In genomic region chr10:24395999-24396784, GRCm38 (mm10) we compare ENCODE assay signal across 12 mouse cellular contexts.
DNase-seq lines count a peak whose midpoint lies in the region; ATAC-seq and TF ChIP-seq lines count a peak whose summit lies in the region.
"Had no signal": no experiment of that assay in that cellular context is flagged by ENCODE, and none has a peak within 500 bp of the region (broad histone marks: within the 10 kb centered on the region; RNA-seq: fewer than 3 reads in every experiment).

No protein-coding gene starts in this region.

- 67% methylated on average over 13 of the region's 13 CpGs for WGBS in liver, adult 2 months
- WGBS in liver, postnatal 0 days (ENCODE audit: insufficient replicate concordance), result 73% methylated on average over 13 of the region's 13 CpGs
- 70% methylated on average over 13 of the region's 13 CpGs for WGBS in forebrain, embryonic 16.5 days

- TF ChIP-seq POLR2A in liver, adult 2 months (IDR thresholded peaks at IDR 0.05; ENCODE audit: extremely low read depth, insufficient read depth, low read length), result no peak

- no peaks in the 10 kb centered on the region for H3K79me2 ChIP-seq in liver, adult 2 months (ENCODE audit: control insufficient read depth, insufficient read depth, low read length)

- no peak for ATAC-seq in liver, postnatal 0 days
- ATAC-seq in forebrain, embryonic 16.5 days, result no peak
- no peak for ATAC-seq in erythroid progenitor cell, adult 5-6 weeks (replicated peaks; ENCODE audit: low FRiP score, poor library complexity, severe bottlenecking)
- ATAC-seq: intestine, embryonic 15.5 days had no signal

- H3K9ac ChIP-seq in liver, adult 2 months (ENCODE audit: low read depth, low read length), result no peak overlapping the region
- H3K9ac ChIP-seq in liver, postnatal 0 days (replicated peaks), result no peak overlapping the region
- no peak overlapping the region for H3K9ac ChIP-seq in forebrain, embryonic 16.5 days (replicated peaks; ENCODE audit: low read depth, low read length)
- H3K9ac ChIP-seq: intestine, embryonic 15.5 days; lung, embryonic 15.5 days; stomach, embryonic 15.5 days had no signal

- no peak overlapping the region for H3K27ac ChIP-seq in liver, adult 2 months (replicated peaks; ENCODE audit: insufficient read depth, low read depth, low read length)
- no peak overlapping the region for H3K27ac ChIP-seq in liver, postnatal 0 days (ENCODE audit: low read depth)
- H3K27ac ChIP-seq in forebrain, embryonic 16.5 days (ENCODE audit: low read length), result no peak overlapping the region
- H3K27ac ChIP-seq: intestine, embryonic 15.5 days; lung, embryonic 15.5 days; stomach, embryonic 15.5 days had no signal

- no peak for TF ChIP-seq CTCF in liver, adult 2 months (IDR thresholded peaks at IDR 0.05; ENCODE audit: low read depth, low read length)
- TF ChIP-seq CTCF in liver, postnatal 0 days (IDR thresholded peaks at IDR 0.05; ENCODE audit: low read depth), result no peak

- H3K4me3 ChIP-seq in liver, adult 2 months (ENCODE audit: insufficient read depth, low read depth, low read length), result no peak overlapping the region
- H3K4me3 ChIP-seq in liver, postnatal 0 days (ENCODE audit: low read depth, low read length), result no peak overlapping the region
- H3K4me3 ChIP-seq in forebrain, embryonic 16.5 days (replicated peaks; ENCODE audit: low read length), result no peak overlapping the region
- H3K4me3 ChIP-seq: intestine, embryonic 15.5 days; lung, embryonic 15.5 days; stomach, embryonic 15.5 days had no signal

- no peaks in the 10 kb centered on the region for H3K36me3 ChIP-seq in liver, adult 2 months (ENCODE audit: control insufficient read depth, insufficient read depth, low read length)
- H3K36me3 ChIP-seq in liver, postnatal 0 days (replicated peaks; ENCODE audit: insufficient read depth, low read length), result no peaks in the 10 kb centered on the region
- no peaks in the 10 kb centered on the region for H3K36me3 ChIP-seq in forebrain, embryonic 16.5 days (ENCODE audit: control insufficient read depth, insufficient read depth)
- H3K36me3 ChIP-seq: intestine, embryonic 15.5 days; lung, embryonic 15.5 days; stomach, embryonic 15.5 days had no signal

- H3K27me3 ChIP-seq in liver, adult 2 months (ENCODE audit: control insufficient read depth, insufficient read depth, low read length), result no peaks in the 10 kb centered on the region
- no peaks in the 10 kb centered on the region for H3K27me3 ChIP-seq in liver, postnatal 0 days (ENCODE audit: insufficient read depth, low read length)
- H3K27me3 ChIP-seq in forebrain, embryonic 16.5 days (replicated peaks; ENCODE audit: control insufficient read depth, insufficient read depth, low read length), result no peaks in the 10 kb centered on the region
- H3K27me3 ChIP-seq: intestine, embryonic 15.5 days; lung, embryonic 15.5 days; stomach, embryonic 15.5 days had no signal

- peak; percentile 13 for DNase-seq in embryo, embryonic 10 days (ENCODE audit: low spot score)
- no peak for DNase-seq in embryo, embryonic 9.5 days (ENCODE audit: extremely low spot score)
- DNase-seq in liver, adult 2 months (ENCODE audit: extremely low read depth, low read depth, low spot score), result peak; percentile 45
- DNase-seq in liver, postnatal 0 days, result no peak
- peak; percentile 33 for DNase-seq in gastrocnemius, postnatal 10 days
- peak; percentile 96 for DNase-seq in skeletal muscle tissue, adult 2 months (ENCODE audit: low read depth, low spot score)
- DNase-seq: cerebellum, adult 11-12 months had no signal

- no peaks in the 10 kb centered on the region for H3K9me3 ChIP-seq in liver, postnatal 0 days (ENCODE audit: low read length)
- no peaks in the 10 kb centered on the region for H3K9me3 ChIP-seq in forebrain, embryonic 16.5 days (ENCODE audit: control insufficient read depth, low read length)
- H3K9me3 ChIP-seq: intestine, embryonic 15.5 days; lung, embryonic 15.5 days; stomach, embryonic 15.5 days had no signal

- no peaks in the 10 kb centered on the region; the same call in 1 of the 2 replicates for H3K4me1 ChIP-seq in liver, adult 2 months (ENCODE audit: control insufficient read depth, insufficient read depth, low read length)
- H3K4me1 ChIP-seq in liver, postnatal 0 days (ENCODE audit: insufficient read depth), result no peaks in the 10 kb centered on the region
- H3K4me1 ChIP-seq in forebrain, embryonic 16.5 days (replicated peaks; ENCODE audit: control insufficient read depth, insufficient read depth, low read length), result no peaks in the 10 kb centered on the region
- H3K4me1 ChIP-seq: intestine, embryonic 15.5 days; lung, embryonic 15.5 days; stomach, embryonic 15.5 days had no signal

- no peak for TF ChIP-seq EP300 in liver, postnatal 0 days (IDR thresholded peaks at IDR 0.05; ENCODE audit: low read depth)

- no peak overlapping the region for H3K4me2 ChIP-seq in liver, postnatal 0 days (ENCODE audit: low read depth, low read length)
- H3K4me2 ChIP-seq in forebrain, embryonic 16.5 days (ENCODE audit: low read length), result no peak overlapping the region
- H3K4me2 ChIP-seq: intestine, embryonic 15.5 days; lung, embryonic 15.5 days; stomach, embryonic 15.5 days had no signal

Comparison
In these comparisons a context has a peak if more than half of its experiments do, and no peak if none do; other contexts are left out.
1. DNase-seq: peak in embryo, embryonic 10 days (single experiment), liver, adult 2 months (single experiment), gastrocnemius, postnatal 10 days (single experiment) and skeletal muscle tissue, adult 2 months (single experiment); none in embryo, embryonic 9.5 days (single experiment) and liver, postnatal 0 days (single experiment).